Mouse (Mus musculus) Muller cell, postnatal 12 days (primary cell): ENCODE measurements at regions not wholly inside any gene's neighbourhood (a gene's known extent, or its start where the extent isn't known, plus 50 kb on each side); places are given as distances from the start of the nearest gene placed in this dataset.

ENCODE experiments used
- DNase-seq: peaks from one replicate; pipeline ENCODE4 v3.0.0-alpha.2; 2015; ENCODE audit errors: inconsistent ontology term

- no peak for DNase-seq
Measured at GRCm38 (mm10) chr11:41852813-41853212, 147.8 kb downstream of the Gabrg2 start.

- DNase-seq, result no peak
Measured at GRCm38 (mm10) chr11:41825978-41826679, 174.5 kb downstream of the Gabrg2 start.

GRCm38 (mm10) chr11:41818014-41818413 lies 182.6 kb downstream of the Gabrg2 start:
- DNase-seq, result no peak

DNA sequence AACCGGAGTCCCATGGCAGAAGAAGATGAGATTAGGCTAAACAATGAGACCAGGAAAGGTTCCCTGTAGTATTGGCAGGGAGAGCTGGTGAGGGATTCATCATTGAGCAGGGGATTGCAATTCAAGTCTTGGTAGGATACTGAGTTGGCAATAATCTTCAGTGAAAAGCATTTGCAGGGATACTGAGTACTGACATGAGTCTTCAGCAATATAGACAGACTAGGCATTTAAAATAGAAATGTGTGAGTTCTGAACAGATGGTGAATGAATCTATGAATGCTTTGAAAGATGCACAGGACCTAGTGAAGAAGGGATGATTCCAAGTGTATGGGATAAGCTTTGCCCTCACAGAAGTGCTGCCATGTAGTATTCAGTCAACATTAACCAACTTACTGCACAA lies 187.7 kb downstream of the Gabrg2 start:
- DNase-seq, result no peak

DNA sequence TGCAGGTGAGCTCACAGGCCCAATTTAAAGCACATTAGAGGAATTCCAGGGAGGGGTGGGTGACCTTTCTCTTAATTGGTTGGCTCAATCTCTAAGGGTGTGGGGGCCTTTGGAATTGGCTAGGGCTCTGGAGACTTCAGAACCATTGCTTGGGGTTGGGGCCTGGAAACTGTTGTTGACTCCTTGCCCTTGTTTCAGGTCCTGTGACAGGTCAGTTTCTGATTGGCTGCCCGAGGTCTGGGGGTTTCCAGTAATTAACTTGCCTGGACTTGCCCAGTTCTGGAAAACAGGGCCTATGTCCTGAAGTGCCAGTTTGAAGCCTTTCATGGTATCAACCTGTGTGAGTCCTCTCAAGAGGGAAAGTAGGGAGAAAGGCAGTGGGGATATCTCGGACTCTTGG lies 191.8 kb downstream of the Gabrg2 start:
- DNase-seq, result no peak

DNA sequence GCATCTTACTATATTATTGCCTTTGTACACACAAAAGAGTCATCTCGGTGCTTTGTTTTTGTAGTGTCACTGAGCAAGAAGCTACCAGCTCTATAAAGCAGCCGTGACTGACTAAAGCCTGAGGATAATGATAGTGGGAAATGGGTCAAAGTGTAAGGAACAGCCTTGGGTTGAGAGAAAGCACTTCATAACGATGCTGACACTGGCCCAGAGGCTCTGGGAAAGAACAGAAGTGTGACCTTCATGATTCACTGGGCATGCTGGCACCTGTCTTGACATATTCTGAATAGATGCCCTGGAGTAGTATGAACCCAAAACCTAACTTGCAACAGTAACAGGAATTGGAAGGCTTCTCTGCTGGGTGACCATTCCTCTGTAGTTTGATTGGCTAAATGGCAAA lies 208.5 kb downstream of the Gabrg2 start:
- peak; percentile 11 for DNase-seq
